8 mouse cellular contexts compared by ENCODE assay signal in genomic region chr4:155840076-155841002, GRCm38 (mm10). TPM values are rescaled to one million over a fixed set of nuclear protein-coding genes. Genes with fewer than 3 reads are reported as not detected.
DNase-seq lines count a peak whose midpoint lies in the region; ATAC-seq lines count a peak whose summit lies in the region.

No protein-coding gene starts in this region.

- 0 out of 2 replicates have a peak overlapping the region, but pooled peaks have one; percentile 6 for H3K27ac ChIP-seq in hindbrain, embryonic 15.5 days (replicated peaks)
- peak overlapping the region; percentile 30; the same call in 1 of the 2 replicates for H3K27ac ChIP-seq in midbrain, embryonic 13.5 days

- H3K9ac ChIP-seq in hindbrain, embryonic 15.5 days: 0 out of 2 replicates have a peak overlapping the region, but pooled peaks have one; percentile 17
- H3K9ac ChIP-seq in midbrain, embryonic 13.5 days (replicated peaks): peak overlapping the region; percentile 56

- H3K36me3 ChIP-seq in hindbrain, embryonic 15.5 days: no peaks in the 10 kb centered on the region
- H3K36me3 ChIP-seq in midbrain, embryonic 13.5 days: 0 out of 2 replicates have a peak, but pooled peaks cover 3% of the 10 kb centered on the region

- peak; percentile 60 for DNase-seq in cerebellum, adult 9-11 months
- DNase-seq in spleen, postnatal 10 days (ENCODE audit: low spot score in 2 of 2): peak; percentile 13 to 38
- no peak for DNase-seq in spleen, adult 12 weeks (ENCODE audit: low spot score)
- no peak for DNase-seq in right cerebral cortex, postnatal 14 days
- DNase-seq in left cerebral cortex, adult 8-10 months (ENCODE audit: low spot score in 2 of 2): no peak

- no peak for ATAC-seq in cerebellum, adult (ENCODE audit: insufficient number of reproducible peaks, low FRiP score, low TSS enrichment)
- ATAC-seq in hindbrain, embryonic 15.5 days (ENCODE audit: low FRiP score, low read depth): no peak
- peak; percentile 4; the same call in 1 of the 2 replicates for ATAC-seq in midbrain, embryonic 13.5 days

- no peaks in the 10 kb centered on the region for H3K9me3 ChIP-seq in hindbrain, embryonic 15.5 days
- H3K9me3 ChIP-seq in midbrain, embryonic 13.5 days: no peaks in the 10 kb centered on the region

- WGBS in hindbrain, embryonic 15.5 days: 8% methylated on average over 8 of the region's 8 CpGs
- WGBS in midbrain, embryonic 13.5 days: 11% methylated on average over 8 of the region's 8 CpGs

- peaks cover 14% of the 10 kb centered on the region for H3K4me1 ChIP-seq in hindbrain, embryonic 15.5 days (replicated peaks)
- peaks cover 25% of the 10 kb centered on the region for H3K4me1 ChIP-seq in midbrain, embryonic 13.5 days (replicated peaks)

- H3K27me3 ChIP-seq in hindbrain, embryonic 15.5 days: peaks cover 6% of the 10 kb centered on the region
- peaks cover 21% of the 10 kb centered on the region for H3K27me3 ChIP-seq in midbrain, embryonic 13.5 days

- H3K4me3 ChIP-seq in hindbrain, embryonic 15.5 days: peak overlapping the region; percentile 21
- H3K4me3 ChIP-seq in midbrain, embryonic 13.5 days (replicated peaks): peak overlapping the region; percentile 35

- H3K4me2 ChIP-seq in hindbrain, embryonic 15.5 days: peak overlapping the region; percentile 52
- peak overlapping the region; percentile 60 for H3K4me2 ChIP-seq in midbrain, embryonic 13.5 days (replicated peaks)

RNA-seq across cellular contexts. Expression of gene Mxra8, which starts 0.9 kb away (rescaled TPM):
- 32.5 and 32.7 TPM in 2 replicates for polyA plus RNA-seq in hindbrain, embryonic 15.5 days (2015; fragmentation: Nextera tagmentation; extraction: Ambion mirVana)
- polyA plus RNA-seq in midbrain, embryonic 13.5 days (2015; fragmentation: Nextera tagmentation; extraction: Ambion mirVana): 17.9 and 22.2 TPM in 2 replicates
- 10 to 100 TPM in 1 of 4 experiments, 1 to 10 TPM in 3; 8.9 to 10.3 (median 9.3) TPM for total RNA-seq in left cerebral cortex, adult 8-10 months (2022)

RNA-seq across cellular contexts. Expression of gene Dvl1, which starts 6.9 kb away (rescaled TPM):
- 30.8 and 32.8 TPM in 2 replicates for polyA plus RNA-seq in hindbrain, embryonic 15.5 days (2015; fragmentation: Nextera tagmentation; extraction: Ambion mirVana)
- polyA plus RNA-seq in midbrain, embryonic 13.5 days (2015; fragmentation: Nextera tagmentation; extraction: Ambion mirVana): 8.1 and 8.4 TPM in 2 replicates
- total RNA-seq in left cerebral cortex, adult 8-10 months (2022): 10 to 100 TPM; 81.1 to 86.5 (median 81.4) TPM

RNA-seq across cellular contexts. Expression of gene Aurkaip1, which starts 9.3 kb away (rescaled TPM):
- polyA plus RNA-seq in hindbrain, embryonic 15.5 days (2015; fragmentation: Nextera tagmentation; extraction: Ambion mirVana): 129 TPM in 2 replicates
- 140 and 146 TPM in 2 replicates for polyA plus RNA-seq in midbrain, embryonic 13.5 days (2015; fragmentation: Nextera tagmentation; extraction: Ambion mirVana)
- 100 to 1,000 TPM; 101 to 109 (median 102) TPM for total RNA-seq in left cerebral cortex, adult 8-10 months (2022)

RNA-seq across cellular contexts. Expression of gene Tas1r3, which starts 22.8 kb away (rescaled TPM):
- 0.43 and 0.54 TPM in 2 replicates for polyA plus RNA-seq in hindbrain, embryonic 15.5 days (2015; fragmentation: Nextera tagmentation; extraction: Ambion mirVana)
- 0.80 and 0.83 TPM in 2 replicates for polyA plus RNA-seq in midbrain, embryonic 13.5 days (2015; fragmentation: Nextera tagmentation; extraction: Ambion mirVana)
- total RNA-seq in left cerebral cortex, adult 8-10 months (2022): under 1 TPM in 2 of 4 experiments, not detected in 2; 0.30 to 0.39 TPM

RNA-seq across cellular contexts. Expression of gene Ccnl2, which starts 28.1 kb away (rescaled TPM):
- polyA plus RNA-seq in hindbrain, embryonic 15.5 days (2015; fragmentation: Nextera tagmentation; extraction: Ambion mirVana): 134 and 137 TPM in 2 replicates
- 182 and 189 TPM in 2 replicates for polyA plus RNA-seq in midbrain, embryonic 13.5 days (2015; fragmentation: Nextera tagmentation; extraction: Ambion mirVana)
- total RNA-seq in left cerebral cortex, adult 8-10 months (2022): 10 to 100 TPM; 54.7 to 60.9 (median 57.6) TPM

Comparison
In these comparisons a context has a peak if more than half of its experiments do, and no peak if none do; other contexts are left out.
1. DNase-seq: peak in cerebellum, adult 9-11 months (single experiment) and spleen, postnatal 10 days (2 of 2); none in spleen, adult 12 weeks (single experiment), right cerebral cortex, postnatal 14 days (single experiment) and left cerebral cortex, adult 8-10 months (0 of 2).